Mouse (Mus musculus): Measurements from ENCODE around the gene Crlf1. TPM values are rescaled to one million over a fixed set of nuclear protein-coding genes. Genes with fewer than 3 reads are reported as not detected.
"Not testable (repeated sequence)": the region's sequence is repeated elsewhere in the genome, so short reads cannot be mapped to it uniquely, and the experiment has no call there.

Gene Crlf1
- polyA plus RNA-seq, 1 experiment: 6.9 TPM

DNA sequence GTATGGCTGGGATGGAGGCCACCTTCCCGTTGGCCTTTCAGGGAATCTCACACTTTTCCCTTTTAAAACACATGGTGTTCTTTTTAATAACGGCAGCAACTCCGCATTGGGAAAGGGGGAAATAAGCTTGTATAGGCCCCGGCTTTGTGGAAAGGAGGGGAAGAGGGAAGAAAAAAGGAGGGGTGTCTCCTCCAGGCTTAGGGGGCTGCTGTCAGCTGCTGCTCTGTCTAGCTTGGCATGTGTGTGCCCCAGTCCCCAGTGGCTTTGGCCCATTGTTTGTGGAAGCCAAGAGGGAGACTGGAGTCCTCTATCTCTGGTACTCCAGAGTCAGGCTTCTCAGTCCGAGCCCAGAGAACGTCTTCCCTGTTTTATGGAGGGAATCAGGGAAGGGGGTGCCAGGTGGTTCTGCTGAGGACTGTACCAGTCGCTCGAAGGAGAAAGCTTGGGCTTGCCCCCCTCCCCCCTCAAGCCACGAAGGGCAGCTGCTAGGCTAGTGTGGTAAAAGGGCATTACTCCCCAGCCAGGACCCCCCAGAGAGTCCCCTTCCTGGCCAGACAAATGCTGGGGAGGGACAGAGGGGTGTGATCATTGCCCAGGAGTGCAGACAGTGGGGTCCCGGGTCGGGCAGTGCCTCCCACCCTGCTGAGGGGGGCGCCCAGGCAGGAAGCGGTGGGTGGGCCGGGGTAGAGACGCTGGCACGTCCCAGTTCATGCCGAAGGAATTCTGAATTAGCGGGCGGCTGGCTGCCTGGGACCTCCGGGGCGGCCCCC lies 2.2 kb downstream of the Crlf1 start:
- DNase-seq (ENCODE audit: low read depth): no peak

DNA sequence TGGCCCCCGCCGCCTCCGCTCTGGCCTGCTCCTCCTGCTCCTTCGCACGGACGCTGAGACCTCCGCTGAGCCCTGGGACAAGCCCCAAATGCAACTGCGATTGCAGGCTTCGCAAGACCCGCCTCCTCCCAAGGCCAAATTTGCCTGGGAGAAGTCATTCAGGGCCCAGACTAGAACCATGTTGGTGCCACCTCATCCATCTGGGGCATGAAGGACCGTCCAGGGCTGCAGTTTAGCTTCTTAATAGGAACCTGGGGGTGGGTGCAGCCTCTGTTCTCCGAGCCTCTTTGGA lies 2.8 kb downstream of the Crlf1 start:
- DNase-seq (ENCODE audit: low read depth): no peak

DNA sequence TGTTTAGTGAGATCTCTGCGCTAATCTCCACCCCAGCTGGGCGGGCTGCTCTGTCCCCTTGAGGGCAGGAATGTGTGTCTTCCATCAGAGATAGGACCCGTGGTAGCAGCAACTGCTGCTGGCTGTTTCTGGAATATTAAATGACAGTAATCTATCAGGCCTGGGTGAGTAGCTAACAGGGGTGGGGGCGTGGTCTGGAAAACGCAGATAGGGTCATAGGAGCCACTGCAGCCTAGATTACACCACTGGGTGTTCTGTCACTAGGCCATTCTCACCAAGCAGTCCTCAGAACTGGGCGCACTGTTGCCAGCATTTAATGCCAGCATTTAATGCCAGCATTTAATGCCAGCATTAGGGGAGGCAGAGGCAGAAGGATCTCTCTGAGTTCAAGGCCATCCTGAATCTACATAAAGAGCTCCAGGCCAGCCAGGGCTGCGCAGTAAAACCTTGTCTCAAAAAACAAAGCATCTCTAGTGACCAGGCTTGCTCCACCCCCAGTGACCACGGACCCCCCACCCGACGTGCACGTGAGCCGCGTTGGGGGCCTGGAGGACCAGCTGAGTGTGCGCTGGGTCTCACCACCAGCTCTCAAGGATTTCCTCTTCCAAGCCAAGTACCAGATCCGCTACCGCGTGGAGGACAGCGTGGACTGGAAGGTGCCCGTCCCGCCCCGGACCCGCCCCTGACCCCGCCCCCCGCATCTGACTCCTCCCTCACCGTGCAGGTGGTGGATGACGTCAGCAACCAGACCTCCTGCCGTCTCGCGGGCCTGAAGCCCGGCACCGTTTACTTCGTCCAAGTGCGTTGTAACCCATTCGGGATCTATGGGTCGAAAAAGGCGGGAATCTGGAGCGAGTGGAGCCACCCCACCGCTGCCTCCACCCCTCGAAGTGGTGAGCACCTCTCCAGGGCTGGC lies 7.7 kb downstream of the Crlf1 start:
- DNase-seq (ENCODE audit: low read depth): no peak

DNA sequence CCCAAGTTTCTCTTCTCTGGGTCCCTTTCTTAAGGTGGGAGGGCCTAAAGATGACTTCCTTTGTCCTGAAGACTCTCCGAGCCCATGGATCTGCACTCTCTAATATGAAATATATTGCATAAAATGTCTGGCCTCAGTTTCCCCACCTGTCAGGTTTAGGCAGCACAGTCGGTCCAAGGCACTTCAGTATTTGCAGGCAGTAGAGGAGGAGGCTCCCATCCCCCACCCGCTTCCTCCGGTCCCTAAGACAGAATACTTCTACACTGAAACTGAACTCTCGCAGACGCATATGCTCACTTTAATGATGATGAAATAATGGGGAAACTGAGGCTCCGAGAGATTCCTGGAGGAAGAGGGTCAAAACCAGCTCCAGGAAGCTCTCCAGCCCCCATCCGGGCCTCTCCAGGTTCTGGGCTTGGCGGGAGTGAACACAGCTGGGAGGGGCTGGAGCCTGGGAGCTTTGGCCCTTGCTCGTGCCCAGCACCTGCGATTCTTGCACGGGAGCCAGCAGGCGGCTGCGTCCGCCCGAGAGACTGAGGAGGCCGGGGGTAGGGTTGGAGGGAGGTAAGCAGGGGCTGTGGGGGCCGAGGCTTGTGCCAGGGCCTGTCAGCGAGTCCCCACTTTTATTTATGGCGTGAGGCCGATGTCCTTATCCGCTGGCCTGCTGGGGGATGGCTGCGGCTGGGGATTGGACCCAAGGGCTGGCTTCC lies 9.0 kb downstream of the Crlf1 start:
- DNase-seq (ENCODE audit: low read depth): no peak

DNA sequence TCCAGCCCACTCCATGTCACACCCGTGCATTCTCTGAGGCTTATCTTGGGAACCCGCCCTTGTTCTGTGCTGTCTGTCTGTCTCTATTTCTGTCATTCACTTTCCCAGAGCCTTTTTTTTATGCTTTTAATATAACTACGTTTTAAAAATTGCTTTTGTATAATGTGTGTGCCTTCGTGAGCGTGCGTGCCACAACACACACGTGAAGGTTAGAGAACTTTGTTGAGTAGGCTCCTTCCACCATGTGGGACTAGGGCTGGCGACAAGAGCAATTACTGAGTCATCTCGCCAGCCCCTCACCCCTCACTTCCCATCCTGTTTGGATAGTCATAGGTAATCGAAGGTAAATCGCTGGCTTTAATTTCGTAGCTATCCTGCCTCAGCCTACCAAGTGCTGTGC lies 9.6 kb downstream of the Crlf1 start:
- no peak for DNase-seq (ENCODE audit: low read depth)

DNA sequence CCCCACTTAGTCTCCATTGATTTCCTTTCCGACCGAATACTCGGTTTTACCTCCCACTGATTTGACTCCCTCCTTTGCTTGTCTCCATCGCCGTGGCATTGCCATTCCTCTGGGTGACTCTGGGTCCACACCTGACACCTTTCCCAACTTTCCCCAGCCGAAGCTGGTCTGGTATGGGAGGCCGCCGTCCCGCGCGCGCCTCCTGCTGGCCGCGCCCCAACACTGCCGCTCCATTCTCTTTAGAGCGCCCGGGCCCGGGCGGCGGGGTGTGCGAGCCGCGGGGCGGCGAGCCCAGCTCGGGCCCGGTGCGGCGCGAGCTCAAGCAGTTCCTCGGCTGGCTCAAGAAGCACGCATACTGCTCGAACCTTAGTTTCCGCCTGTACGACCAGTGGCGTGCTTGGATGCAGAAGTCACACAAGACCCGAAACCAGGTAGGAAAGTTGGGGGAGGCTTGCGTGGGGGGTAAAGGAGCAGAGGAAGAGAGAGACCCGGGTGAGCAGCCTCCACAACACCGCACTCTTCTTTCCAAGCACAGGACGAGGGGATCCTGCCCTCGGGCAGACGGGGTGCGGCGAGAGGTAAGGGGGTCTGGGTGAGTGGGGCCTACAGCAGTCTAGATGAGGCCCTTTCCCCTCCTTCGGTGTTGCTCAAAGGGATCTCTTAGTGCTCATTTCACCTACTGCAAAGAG lies 10.2 kb downstream of the Crlf1 start:
- DNase-seq (ENCODE audit: low read depth): no peak

DNA sequence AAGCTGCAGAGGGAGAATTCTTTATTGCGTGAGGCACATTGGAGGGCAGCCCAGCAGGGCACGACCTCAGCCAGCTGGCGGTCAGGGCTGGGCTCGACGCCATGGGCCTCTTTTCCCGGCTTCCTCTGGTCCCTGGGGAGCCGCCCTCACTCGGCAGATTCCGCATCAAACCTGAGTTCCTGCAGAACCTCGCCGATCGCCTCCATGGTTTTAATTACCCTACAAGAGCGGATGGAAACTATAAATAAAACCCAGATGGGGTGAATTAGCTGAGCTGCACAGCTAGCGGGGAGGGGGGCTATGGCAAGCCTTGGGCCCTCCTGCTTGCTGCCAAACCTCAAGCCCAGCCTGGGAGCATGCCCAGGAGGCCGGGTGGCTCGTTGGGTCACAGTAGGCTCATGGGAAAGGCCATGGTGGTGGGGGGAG lies 11.3 kb downstream of the Crlf1 start:
- DNase-seq (ENCODE audit: low read depth): no peak

DNA sequence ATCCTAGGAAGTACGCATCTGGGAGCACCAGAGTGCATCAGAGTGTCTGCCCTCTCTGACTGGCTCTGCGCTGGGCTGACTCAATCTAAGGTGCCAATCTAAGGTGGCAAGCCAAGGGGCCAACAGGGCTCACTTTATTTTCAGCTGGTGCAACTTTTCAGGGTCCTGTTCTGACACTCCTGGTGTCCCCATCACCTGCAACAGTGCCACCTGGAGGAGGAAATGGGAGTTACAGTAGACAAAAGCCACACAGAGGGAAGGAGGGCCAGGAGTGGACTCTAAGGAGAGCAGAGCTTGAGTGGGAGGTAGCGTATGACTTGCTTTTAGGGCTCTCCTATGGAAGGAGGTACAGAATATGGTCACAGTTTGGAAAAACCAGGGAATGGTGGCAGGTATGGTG lies 11.9 kb downstream of the Crlf1 start:
- no peak for DNase-seq (ENCODE audit: low read depth)

DNA sequence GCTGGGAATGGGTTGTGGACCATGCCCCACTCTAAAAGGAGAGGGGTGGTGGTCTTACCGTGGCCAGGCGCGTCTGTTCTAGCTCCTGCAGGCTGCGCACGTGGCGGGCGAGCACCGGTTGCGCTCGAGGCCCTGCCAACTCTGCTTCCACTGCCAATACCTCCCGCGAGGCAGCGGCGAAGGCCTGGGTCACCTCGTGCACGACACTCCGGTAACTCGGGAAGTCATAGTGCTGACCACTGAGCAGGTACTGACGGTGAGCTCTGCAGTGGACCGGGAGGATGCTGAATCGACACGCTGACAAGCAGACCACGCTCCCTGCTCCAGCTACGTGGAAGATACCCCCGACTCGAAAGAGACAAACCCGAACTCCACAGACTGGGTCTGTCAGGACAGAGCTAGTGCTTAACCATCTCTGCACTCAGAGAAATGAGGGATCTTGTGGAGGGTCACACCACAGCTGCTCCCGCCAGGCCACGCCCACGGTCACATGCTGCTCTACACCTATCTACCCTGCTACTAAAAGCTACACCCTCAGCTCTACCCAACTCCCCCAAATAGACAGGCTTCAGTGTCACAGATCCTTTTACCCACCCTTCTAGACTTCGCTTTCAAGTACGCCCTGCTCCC lies 12.9 kb downstream of the Crlf1 start:
- no peak for DNase-seq (ENCODE audit: low read depth)

DNA sequence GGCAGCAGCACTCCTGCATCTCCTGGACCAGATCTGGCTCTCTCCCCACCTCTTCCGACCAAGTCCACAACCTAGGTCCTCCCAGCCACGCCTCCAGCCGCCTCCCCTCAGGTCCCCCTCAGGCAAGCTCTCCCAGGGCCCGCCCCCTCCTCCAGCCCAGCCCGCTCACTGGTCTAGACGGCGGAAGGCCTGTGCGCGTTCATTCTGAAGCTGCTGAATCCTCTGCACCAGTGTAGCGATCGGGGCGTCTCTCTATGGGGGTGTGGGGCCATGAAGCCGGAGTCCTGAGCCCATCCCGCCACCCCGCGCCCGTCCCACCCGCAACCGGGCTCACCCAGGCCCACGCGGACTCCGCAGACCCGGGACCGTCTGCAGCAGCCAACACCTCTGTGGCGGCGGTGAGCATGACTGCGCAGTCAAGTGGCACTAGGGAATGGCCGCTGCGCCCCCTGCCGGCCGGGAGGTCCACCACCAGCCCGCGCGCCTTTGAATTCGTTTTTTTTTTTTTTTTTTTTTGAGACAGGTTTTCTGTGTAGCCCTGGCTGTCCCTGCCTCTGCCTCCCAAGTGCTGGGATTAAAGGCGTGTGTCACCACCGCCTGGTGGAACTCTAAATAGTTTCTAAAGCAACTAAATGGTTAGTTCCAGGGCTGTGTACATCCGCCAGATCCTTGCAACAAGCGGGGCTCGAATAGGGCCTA lies 13.5 kb downstream of the Crlf1 start, which contains the start of gene Rex1bd:
Rex1bd (minus strand) TSS at position 425 of the 699 bp plus-strand sequence.
- no peak for DNase-seq (ENCODE audit: low read depth)

DNA sequence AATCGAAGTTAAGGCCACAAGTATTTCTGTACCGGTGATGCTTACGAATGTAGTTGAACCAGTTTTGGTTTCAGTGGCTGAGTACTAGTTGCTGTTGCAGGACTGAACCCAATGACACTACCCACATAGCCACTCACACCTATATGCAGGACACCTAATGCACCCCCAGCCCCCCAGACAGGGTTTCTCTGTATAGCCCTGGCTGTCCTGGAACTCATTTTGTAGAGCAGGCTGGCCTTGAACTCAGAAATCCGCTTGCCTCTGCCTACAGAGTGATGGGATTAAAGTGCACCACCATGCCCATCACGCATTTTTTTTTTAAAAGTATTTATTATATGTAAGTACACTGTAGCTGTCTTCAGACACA lies 14.1 kb downstream of the Crlf1 start:
- no peak for DNase-seq (ENCODE audit: low read depth)

DNA sequence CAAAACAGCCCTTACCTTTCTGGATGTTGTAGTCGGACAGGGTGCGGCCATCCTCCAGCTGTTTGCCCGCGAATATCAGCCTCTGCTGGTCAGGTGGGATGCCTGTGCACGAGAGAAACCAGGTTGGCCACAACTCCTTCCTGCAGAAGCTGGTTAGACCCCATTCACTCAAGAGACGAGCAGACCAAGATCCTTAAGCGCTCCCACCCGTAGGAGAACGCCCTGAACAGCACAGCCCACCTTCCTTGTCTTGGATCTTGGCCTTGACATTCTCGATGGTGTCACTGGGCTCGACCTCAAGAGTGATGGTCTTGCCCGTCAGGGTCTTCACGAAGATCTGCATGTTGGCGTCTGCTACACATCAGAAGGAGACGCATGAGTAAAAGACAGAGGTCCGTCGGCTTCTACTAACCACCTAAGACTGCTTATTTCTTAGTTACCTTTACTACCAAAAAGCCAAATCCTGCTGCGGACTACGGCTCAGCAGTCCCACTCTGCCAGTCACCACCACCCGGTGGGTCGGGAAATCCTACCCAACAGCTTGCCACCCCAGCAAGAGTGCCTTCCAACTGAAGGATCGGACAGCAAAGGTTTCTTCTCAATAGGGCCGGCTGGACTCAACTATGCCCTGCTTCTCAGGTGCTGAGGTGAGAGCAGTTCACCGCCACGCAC lies 16.5 kb downstream of the Crlf1 start:
- DNase-seq (ENCODE audit: low read depth): no peak

DNA sequence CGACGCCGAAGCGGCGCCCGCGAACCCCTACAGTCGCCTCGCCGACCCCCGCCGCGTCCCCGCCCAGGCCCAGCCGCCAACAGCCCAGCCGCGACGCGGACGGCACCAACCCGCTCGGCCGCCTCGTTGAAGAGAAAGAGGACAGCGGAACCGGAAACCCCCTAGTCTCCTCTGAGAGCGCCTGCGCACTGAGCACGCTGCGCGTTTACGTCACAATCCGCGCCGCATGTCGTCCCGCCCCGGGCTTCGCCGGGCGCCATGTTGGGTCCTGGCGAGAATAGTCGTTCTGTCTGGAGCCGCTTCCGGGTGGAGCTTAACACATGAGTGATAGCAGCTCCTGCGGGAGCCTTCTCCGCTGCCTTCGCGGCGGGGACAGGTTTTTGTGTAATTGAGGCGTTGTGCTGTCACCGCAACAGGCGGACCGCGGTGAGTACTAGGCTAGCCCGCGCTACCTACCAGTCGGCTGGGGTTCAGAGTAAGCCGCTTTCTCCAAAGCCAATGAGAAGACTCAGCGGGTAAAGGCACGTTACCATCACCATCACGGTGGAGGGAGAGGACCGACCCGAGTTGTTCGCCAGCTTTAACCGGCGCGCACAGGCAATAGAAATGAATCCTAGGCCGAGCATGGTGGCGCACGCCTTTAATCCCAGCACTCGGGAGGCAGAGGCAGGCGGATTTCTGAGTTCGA lies 17.4 kb downstream of the Crlf1 start, which contains the start of gene Uba52:
Uba52 (minus strand) TSS at position 574 of the 688 bp plus-strand sequence.
- DNase-seq (ENCODE audit: low read depth): no peak

DNA sequence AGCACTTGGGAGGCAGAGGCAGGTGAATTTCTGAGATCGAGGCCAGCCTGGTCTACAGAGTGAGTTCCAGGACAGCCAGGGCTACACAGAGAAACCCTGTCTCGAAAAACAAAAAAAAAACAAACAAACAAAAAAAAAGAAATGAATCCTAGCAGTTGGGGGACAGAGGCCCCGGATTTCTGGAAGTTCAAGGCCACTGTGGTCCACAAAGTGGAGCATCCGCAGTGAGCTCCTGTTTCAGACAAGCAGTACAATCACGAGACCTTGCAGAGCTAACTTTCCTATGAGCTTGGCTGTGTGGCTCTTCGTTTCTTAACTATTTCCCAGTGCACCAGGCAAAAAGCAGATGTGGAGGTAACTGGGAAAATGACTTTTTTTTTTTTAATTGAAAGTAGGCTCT lies 18.2 kb downstream of the Crlf1 start:
- not testable (repeated sequence) for DNase-seq (ENCODE audit: low read depth)

DNA sequence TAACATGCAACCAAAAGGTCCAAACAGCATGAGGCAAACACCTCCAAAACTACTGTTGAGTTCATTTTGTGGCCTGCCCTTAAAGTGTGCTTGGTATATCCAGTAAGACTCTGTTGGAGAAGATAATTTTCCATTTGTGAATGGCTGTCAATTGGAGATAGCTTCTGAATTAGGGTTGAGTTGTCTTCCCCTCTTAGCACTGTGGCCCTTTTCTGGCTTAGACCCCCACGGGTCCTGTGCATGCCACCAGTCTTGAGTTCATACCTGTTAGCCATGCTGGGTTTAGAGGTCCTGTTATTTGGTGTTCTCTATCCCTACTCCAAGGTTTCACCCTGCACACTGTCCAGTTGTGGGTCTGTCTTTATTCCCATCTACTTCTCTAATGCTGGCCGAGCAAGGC lies 18.8 kb downstream of the Crlf1 start:
- DNase-seq (ENCODE audit: low read depth): no peak

DNA sequence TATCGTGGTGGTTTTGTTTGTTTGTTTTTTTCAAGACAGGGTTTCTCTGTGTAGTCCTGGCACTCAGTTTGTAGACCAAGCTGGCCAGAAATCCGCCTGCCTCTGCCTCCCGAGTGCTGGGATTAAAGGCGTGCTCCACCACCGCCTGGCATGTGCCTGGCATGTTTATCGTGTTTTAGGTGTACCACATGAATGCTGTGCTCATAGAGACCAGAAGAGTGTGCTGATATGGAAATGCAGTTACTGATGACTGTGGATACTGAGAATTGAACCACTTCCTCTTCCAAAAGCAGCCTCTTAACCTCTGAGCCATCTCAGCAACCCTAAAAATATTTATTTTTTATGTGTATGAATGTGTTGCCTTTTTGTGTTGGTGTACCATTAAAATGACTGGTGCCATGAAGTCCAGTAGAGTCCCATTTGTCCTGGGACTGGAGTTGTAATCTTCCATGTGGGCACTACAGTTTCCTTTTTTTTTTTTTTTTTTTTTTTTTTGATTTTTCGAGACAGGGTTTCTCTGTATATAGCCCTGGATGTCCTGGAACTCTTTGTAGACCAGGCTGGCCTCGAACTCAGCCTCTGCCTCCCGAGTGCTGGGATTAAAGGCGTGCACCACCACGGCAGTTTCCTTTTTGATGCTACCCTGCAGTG lies 19.4 kb downstream of the Crlf1 start:
- DNase-seq (ENCODE audit: low read depth): no peak

DNA sequence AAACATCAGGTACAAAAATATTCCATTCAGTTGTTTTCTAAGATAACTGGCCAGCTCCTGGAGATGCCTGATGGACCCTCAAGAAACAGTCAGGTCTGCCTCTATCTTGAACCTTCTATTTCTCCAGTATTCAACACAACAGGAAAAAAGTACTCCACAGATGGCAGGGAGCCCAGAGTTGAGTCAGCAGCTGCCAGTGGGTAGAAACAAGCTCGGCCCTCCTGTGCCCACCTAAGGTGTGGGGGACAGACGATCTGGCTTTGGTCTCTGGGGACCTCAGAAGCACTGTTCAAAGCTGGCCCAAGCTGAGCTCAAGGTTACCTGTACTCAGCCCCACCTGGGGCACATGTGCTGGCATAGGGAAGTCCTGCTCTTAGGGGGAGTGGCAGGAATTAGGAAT lies 20.5 kb downstream of the Crlf1 start:
- DNase-seq (ENCODE audit: low read depth): no peak

DNA sequence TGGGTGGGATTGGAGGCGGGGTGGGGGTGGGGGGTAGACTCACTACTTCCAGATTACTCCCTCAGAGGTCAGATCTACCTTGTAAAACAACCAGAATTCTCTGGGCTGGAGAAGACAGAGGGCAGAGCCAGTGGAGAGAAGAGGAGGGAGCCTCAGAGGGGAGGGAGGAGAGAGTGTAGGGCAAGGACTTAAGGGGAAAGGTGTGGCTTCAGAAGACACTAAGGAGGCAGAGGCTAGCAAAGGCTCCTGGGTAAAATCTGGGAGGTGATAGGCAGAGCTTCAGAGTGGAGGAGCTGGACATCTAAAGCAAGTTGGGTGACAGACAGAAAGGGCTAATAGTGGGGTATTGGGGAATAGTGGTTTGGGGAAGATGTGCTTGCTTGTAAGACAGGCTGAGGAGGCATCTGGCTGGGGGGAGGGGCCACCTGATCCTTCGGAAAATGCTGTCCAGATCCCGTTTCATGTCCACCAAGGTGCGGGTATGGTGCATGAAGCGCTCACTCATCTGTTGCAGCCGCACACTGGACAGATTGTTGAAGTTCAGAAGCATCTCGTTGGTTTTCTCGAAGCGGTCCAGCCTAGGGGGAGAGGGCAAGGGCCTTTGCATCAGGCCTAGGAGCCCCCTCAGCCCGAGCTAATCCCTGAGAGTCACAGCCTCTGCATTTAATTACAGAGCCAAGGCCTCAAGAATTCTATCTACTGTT lies 25.1 kb downstream of the Crlf1 start:
- DNase-seq (ENCODE audit: low read depth): no peak

Data from gonadal fat pad, adult 2 months (tissue).